Mouse (Mus musculus): ENCODE data around the gene 1500009L16Rik. TPM values are rescaled to one million over a fixed set of nuclear protein-coding genes. Genes with fewer than 3 reads are reported as not detected.

1500009L16Rik gene
- total RNA-seq, 2 experiments from 2014 or later: 43.1 to 44.4 TPM

Other genes with a start within 250 kb of the 1500009L16Rik start
- gene Aldh1l2, start 188.7 kb upstream of the 1500009L16Rik start, total RNA-seq (2021): 1 to 10 TPM; 6.9 to 8.2 TPM
- 10 to 100 TPM; 20.9 to 21.3 TPM for gene Washc4, start 179.1 kb upstream of the 1500009L16Rik start, total RNA-seq (2021)
- 10 to 100 TPM; 31.1 to 31.9 TPM for gene Appl2, start 74.1 kb upstream of the 1500009L16Rik start, total RNA-seq (2021)